Mouse (Mus musculus): ENCODE measurements around the gene Tbc1d5. TPM values are rescaled to one million over a fixed set of nuclear protein-coding genes. Genes with fewer than 3 reads are reported as not detected.
A peak's percentile ranks its signal among the peaks of the same experiment; 100 is the strongest.

Gene Tbc1d5
- polyA plus RNA-seq, 2 experiments: 2.9 to 3.2 TPM

DNA sequence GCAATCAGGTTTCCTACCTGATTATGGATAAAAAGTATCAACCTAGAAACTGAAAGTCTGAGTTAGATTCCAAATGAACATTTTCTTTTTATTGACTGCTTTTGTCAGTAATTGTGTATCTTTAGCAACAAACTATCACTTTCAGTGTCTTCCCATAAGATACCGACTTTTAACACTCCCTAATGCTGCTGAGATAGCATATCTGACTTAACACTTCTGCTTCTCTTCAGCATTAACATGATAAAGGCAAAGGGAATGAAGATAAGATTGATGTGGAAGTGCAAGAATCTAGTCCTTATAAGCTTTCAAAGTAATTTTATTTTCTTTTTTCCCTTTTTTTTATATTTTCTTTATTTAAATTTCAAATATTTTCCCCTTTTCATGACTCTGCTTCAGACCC lies 138.3 kb downstream of the Tbc1d5 start:
- Histone ChIP-seq H3K27me3 (ENCODE audit: control insufficient read depth, insufficient read depth, low read length) (no peaks in the 10 kb centered on the region), H3K9ac (replicated peaks) (no peak overlapping the region), H3K4me2 (ENCODE audit: low read depth) (no peak overlapping the region), H3K9me3 (ENCODE audit: control insufficient read depth, low read length) (no peaks in the 10 kb centered on the region), H3K27ac (no peak overlapping the region), H3K36me3 (replicated peaks; ENCODE audit: control insufficient read depth, insufficient read depth, low read depth) (no peaks in the 10 kb centered on the region), H3K4me1 (replicated peaks; ENCODE audit: control insufficient read depth in 2 of 2, insufficient read depth in 2 of 2, low read length in 1 of 2) (0 out of 4 replicates have a peak, but pooled peaks cover 0 to 4% of the 10 kb centered on the region in 2 experiments), H3K4me3 (ENCODE audit: insufficient read depth in 1 of 2, low read depth in 2 of 2, low read length in 2 of 2) (no peak overlapping the region)
- TF ChIP-seq EP300 (IDR thresholded peaks at IDR 0.05; ENCODE audit: low read depth): peak; percentile 24; the same call in 1 of the 2 replicates
- TF ChIP-seq CTCF (IDR thresholded peaks at IDR 0.05; ENCODE audit: low read depth): no peak
- ATAC-seq (ENCODE audit: insufficient read depth): no peak
- 12% methylated on average over 1 of the region's 1 CpGs for WGBS (ENCODE audit: insufficient replicate concordance)
- DNase-seq (ENCODE audit: low read depth in 3 of 3, low spot score in 3 of 3): no peak

- no peak overlapping the region for H3K4me2 ChIP-seq (ENCODE audit: low read depth)
- DNase-seq (ENCODE audit: low read depth in 3 of 3, low spot score in 3 of 3) (no peak), ATAC-seq (ENCODE audit: insufficient read depth) (no peak)
- WGBS (ENCODE audit: insufficient replicate concordance): 84% methylated on average over 5 of the region's 5 CpGs
- H3K4me1 ChIP-seq (replicated peaks; ENCODE audit: control insufficient read depth in 2 of 2, insufficient read depth in 2 of 2, low read length in 1 of 2): no peaks in the 10 kb centered on the region
- H3K9ac ChIP-seq (replicated peaks): no peak overlapping the region
- no peak for TF ChIP-seq EP300 (IDR thresholded peaks at IDR 0.05; ENCODE audit: low read depth)
- TF ChIP-seq CTCF (IDR thresholded peaks at IDR 0.05; ENCODE audit: low read depth): no peak
- no peak overlapping the region for H3K4me3 ChIP-seq (ENCODE audit: insufficient read depth in 1 of 2, low read depth in 2 of 2, low read length in 2 of 2)
- no peaks in the 10 kb centered on the region for H3K9me3 ChIP-seq (ENCODE audit: control insufficient read depth, low read length)
- no peaks in the 10 kb centered on the region for H3K27me3 ChIP-seq (ENCODE audit: control insufficient read depth, insufficient read depth, low read length)
- H3K27ac ChIP-seq: no peak overlapping the region
- no peaks in the 10 kb centered on the region for H3K36me3 ChIP-seq (replicated peaks; ENCODE audit: control insufficient read depth, insufficient read depth, low read depth)
Observed at GRCm38 (mm10) chr17:51023227-51023626, 155.9 kb downstream of the Tbc1d5 start.

DNA sequence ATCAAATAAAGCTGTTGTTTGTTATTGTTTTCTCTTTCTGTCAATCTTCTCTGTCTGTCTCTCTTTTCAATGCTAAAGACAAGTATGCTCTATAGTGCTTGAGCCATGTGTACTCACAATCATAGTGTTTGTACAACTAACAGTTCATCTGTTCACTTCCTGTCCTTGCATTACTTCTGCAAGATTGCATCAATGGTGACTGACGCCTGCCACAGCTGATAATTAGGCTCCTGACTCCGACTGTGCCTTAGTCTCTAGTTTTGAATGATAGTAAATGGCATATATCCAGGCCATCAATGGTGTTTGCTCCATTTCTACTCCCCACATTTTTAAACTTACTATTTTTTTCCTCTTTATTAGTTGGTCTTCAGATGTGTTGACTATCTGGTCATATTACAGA lies 162.8 kb downstream of the Tbc1d5 start:
- 27% methylated on average over 2 of the region's 2 CpGs for WGBS (ENCODE audit: insufficient replicate concordance)
- no peak for ATAC-seq (ENCODE audit: insufficient read depth)

DNA sequence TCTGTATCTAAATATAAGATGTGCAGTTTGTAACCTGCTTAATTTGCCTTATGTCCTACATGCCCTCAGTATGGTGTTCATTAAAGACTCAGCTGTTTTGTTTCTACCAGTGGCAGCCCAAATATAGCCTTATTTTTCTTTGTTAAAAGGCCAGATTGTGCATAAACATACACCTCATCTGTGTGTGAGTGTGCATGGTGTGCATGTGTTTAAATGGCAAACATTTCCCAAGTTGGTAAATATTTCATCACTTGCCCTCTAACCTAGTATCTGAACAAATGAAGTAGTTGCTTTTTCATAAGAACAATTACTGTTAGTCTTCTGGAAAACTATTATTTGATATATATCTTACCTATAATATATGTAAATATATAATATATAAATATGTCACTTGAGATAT lies 165.2 kb downstream of the Tbc1d5 start:
- Histone ChIP-seq H3K4me2 (ENCODE audit: low read depth) (no peak overlapping the region), H3K27ac (no peak overlapping the region), H3K4me1 (replicated peaks; ENCODE audit: control insufficient read depth in 2 of 2, insufficient read depth in 2 of 2, low read length in 1 of 2) (no peaks in the 10 kb centered on the region; a peak in 1 of 4 replicates), H3K4me3 (ENCODE audit: insufficient read depth in 1 of 2, low read depth in 2 of 2, low read length in 2 of 2) (no peak overlapping the region), H3K9me3 (ENCODE audit: control insufficient read depth, low read length) (no peaks in the 10 kb centered on the region), H3K36me3 (replicated peaks; ENCODE audit: control insufficient read depth, insufficient read depth, low read depth) (no peaks in the 10 kb centered on the region), H3K9ac (replicated peaks) (no peak overlapping the region), H3K27me3 (ENCODE audit: control insufficient read depth, insufficient read depth, low read length) (no peaks in the 10 kb centered on the region)
- no peak for ATAC-seq (ENCODE audit: insufficient read depth)
- TF ChIP-seq EP300 (IDR thresholded peaks at IDR 0.05; ENCODE audit: low read depth): no peak
- no peak for TF ChIP-seq CTCF (IDR thresholded peaks at IDR 0.05; ENCODE audit: low read depth)
- DNase-seq (ENCODE audit: low read depth in 3 of 3, low spot score in 3 of 3): no peak

More for the DNA sequence above, 162.8 kb downstream of the Tbc1d5 start:
- TF ChIP-seq EP300 (IDR thresholded peaks at IDR 0.05; ENCODE audit: low read depth) (no peak), CTCF (IDR thresholded peaks at IDR 0.05; ENCODE audit: low read depth) (no peak)
- Histone ChIP-seq H3K9me3 (ENCODE audit: control insufficient read depth, low read length) (no peaks in the 10 kb centered on the region), H3K9ac (replicated peaks) (no peak overlapping the region), H3K4me3 (ENCODE audit: insufficient read depth in 1 of 2, low read depth in 2 of 2, low read length in 2 of 2) (no peak overlapping the region), H3K27ac (no peak overlapping the region), H3K27me3 (ENCODE audit: control insufficient read depth, insufficient read depth, low read length) (no peaks in the 10 kb centered on the region), H3K4me2 (ENCODE audit: low read depth) (no peak overlapping the region), H3K36me3 (replicated peaks; ENCODE audit: control insufficient read depth, insufficient read depth, low read depth) (no peaks in the 10 kb centered on the region), H3K4me1 (replicated peaks; ENCODE audit: control insufficient read depth in 2 of 2, insufficient read depth in 2 of 2, low read length in 1 of 2) (no peaks in the 10 kb centered on the region; a peak in 1 of 4 replicates)
- no peak for DNase-seq (ENCODE audit: low read depth in 3 of 3, low spot score in 3 of 3)

DNA sequence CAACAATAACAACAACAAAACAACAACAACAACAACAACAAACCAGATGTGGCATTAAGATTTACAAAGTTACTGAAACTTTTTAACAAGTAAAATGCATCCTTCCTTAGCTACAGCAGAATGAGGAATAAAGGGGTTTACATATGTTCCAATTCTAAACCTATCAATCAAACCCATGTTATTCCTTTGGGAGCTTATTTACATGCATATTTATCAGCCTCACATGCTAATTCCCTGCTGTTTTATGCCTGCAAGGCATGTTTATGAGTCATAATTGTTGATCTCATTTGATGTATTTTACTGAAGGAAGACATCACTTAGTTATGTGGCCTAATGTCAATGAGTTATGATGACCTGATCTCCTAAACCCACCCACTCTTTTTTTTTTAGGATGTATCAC lies 176.0 kb downstream of the Tbc1d5 start:
- no peak for DNase-seq (ENCODE audit: low read depth in 3 of 3, low spot score in 3 of 3)
- Histone ChIP-seq H3K9ac (replicated peaks) (no peak overlapping the region), H3K27me3 (ENCODE audit: control insufficient read depth, insufficient read depth, low read length) (no peaks in the 10 kb centered on the region), H3K4me3 (ENCODE audit: insufficient read depth in 1 of 2, low read depth in 2 of 2, low read length in 2 of 2) (no peak overlapping the region), H3K4me1 (replicated peaks; ENCODE audit: control insufficient read depth in 2 of 2, insufficient read depth in 2 of 2, low read length in 1 of 2) (no peaks in the 10 kb centered on the region), H3K4me2 (ENCODE audit: low read depth) (no peak overlapping the region), H3K9me3 (ENCODE audit: control insufficient read depth, low read length) (no peaks in the 10 kb centered on the region), H3K27ac (no peak overlapping the region), H3K36me3 (replicated peaks; ENCODE audit: control insufficient read depth, insufficient read depth, low read depth) (no peaks in the 10 kb centered on the region)
- TF ChIP-seq EP300 (IDR thresholded peaks at IDR 0.05; ENCODE audit: low read depth) (no peak), CTCF (IDR thresholded peaks at IDR 0.05; ENCODE audit: low read depth) (no peak)
- no peak for ATAC-seq (ENCODE audit: insufficient read depth)
